10 mouse cellular contexts compared by ENCODE assay signal in the genomic region with DNA sequence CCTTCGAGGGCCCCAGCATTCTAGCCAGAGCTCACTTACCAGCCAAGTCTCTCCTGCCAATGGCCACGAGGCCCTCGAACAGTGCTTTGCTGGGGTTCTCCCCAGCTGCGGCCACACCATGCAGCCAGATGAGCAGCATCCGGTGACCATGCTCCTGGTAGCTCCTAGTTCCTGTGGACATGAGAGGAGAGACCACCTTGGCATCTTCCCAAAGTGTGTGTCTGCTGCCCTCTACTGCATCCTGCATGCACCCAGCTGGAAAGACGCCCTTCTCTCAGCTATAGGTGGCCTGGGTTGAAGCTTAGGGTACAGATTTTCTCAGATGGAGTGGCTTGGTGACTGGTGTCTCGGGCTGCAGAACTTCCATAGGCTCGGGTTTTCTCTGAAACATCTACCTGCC. TPM values are rescaled to one million over a fixed set of nuclear protein-coding genes. Genes with fewer than 3 reads are reported as not detected.
DNase-seq lines count a peak whose midpoint lies in the region; ATAC-seq and TF ChIP-seq lines count a peak whose summit lies in the region.
"Had no signal": no experiment of that assay in that cellular context is flagged by ENCODE, and none has a peak within 500 bp of the region (broad histone marks: within the 10 kb centered on the region; RNA-seq: fewer than 3 reads in every experiment).

No protein-coding gene starts in this region.

- no peak for ATAC-seq in forebrain, embryonic 14.5 days
- ATAC-seq in forebrain, embryonic 12.5 days (ENCODE audit: low FRiP score) = no peak
- ATAC-seq in liver, embryonic 11.5 days (replicated peaks; ENCODE audit: low FRiP score) = no peak
- 0 out of 2 replicates have a peak, but pooled peaks have one; percentile 37 for ATAC-seq in megakaryocyte progenitor cell, adult 5-6 weeks (replicated peaks; ENCODE audit: poor library complexity)
- ATAC-seq in cerebellum, adult (ENCODE audit: insufficient number of reproducible peaks, low FRiP score, low TSS enrichment) = no peak

- H3K4me1 ChIP-seq in forebrain, embryonic 14.5 days (ENCODE audit: control insufficient read depth, insufficient read depth, low read length) = no peaks in the 10 kb centered on the region
- no peaks in the 10 kb centered on the region for H3K4me1 ChIP-seq in forebrain, embryonic 12.5 days
- no peaks in the 10 kb centered on the region for H3K4me1 ChIP-seq in liver, adult 2 months (ENCODE audit: control insufficient read depth, insufficient read depth, low read length)
- H3K4me1 ChIP-seq in liver, embryonic 11.5 days (replicated peaks; ENCODE audit: control insufficient read depth, insufficient read depth, low read length) = no peaks in the 10 kb centered on the region
- H3K4me1 ChIP-seq: hindbrain, embryonic 15.5 days had no signal

- no peaks in the 10 kb centered on the region for H3K27me3 ChIP-seq in forebrain, embryonic 14.5 days (replicated peaks; ENCODE audit: control insufficient read depth, insufficient read depth, low read length)
- no peaks in the 10 kb centered on the region for H3K27me3 ChIP-seq in forebrain, embryonic 12.5 days
- H3K27me3 ChIP-seq in liver, adult 2 months (ENCODE audit: control insufficient read depth, insufficient read depth, low read length) = no peaks in the 10 kb centered on the region
- H3K27me3 ChIP-seq in liver, embryonic 11.5 days (replicated peaks; ENCODE audit: control insufficient read depth, insufficient read depth, low read length) = no peaks in the 10 kb centered on the region
- H3K27me3 ChIP-seq: hindbrain, embryonic 15.5 days had no signal

- peak; percentile 25; the same call in 1 of the 2 replicates for TF ChIP-seq CTCF in liver, adult 2 months (IDR thresholded peaks at IDR 0.05; ENCODE audit: low read depth, low read length)

- H3K4me2 ChIP-seq in forebrain, embryonic 14.5 days (ENCODE audit: low read length) = no peak overlapping the region
- no peak overlapping the region for H3K4me2 ChIP-seq in forebrain, embryonic 12.5 days
- no peak overlapping the region for H3K4me2 ChIP-seq in liver, embryonic 11.5 days
- H3K4me2 ChIP-seq: hindbrain, embryonic 15.5 days had no signal

- peak; percentile 52 for DNase-seq in forebrain, embryonic 14.5 days (ENCODE audit: low spot score)
- DNase-seq in liver, adult 2 months (ENCODE audit: extremely low read depth, low read depth, low spot score) = no peak
- DNase-seq in liver, embryonic 11.5 days (ENCODE audit: low spot score) = no peak
- DNase-seq in embryo, embryonic 10.5 days (ENCODE audit: low spot score) = peak; percentile 59
- DNase-seq in urinary bladder, postnatal 25 days (ENCODE audit: low spot score) = no peak
- DNase-seq: right cerebral cortex, postnatal 25 days had no signal

- H3K9me3 ChIP-seq in forebrain, embryonic 14.5 days (replicated peaks; ENCODE audit: control insufficient read depth, low read length) = no peaks in the 10 kb centered on the region
- H3K9me3 ChIP-seq in forebrain, embryonic 12.5 days = no peaks in the 10 kb centered on the region
- no peaks in the 10 kb centered on the region for H3K9me3 ChIP-seq in liver, embryonic 11.5 days (ENCODE audit: control insufficient read depth, low read length)
- H3K9me3 ChIP-seq: hindbrain, embryonic 15.5 days had no signal

- 58% methylated on average over 8 of the region's 8 CpGs for WGBS in forebrain, embryonic 14.5 days
- WGBS in forebrain, embryonic 12.5 days = 67% methylated on average over 8 of the region's 8 CpGs
- WGBS in liver, adult 2 months = 54% methylated on average over 8 of the region's 8 CpGs
- 52% methylated on average over 8 of the region's 8 CpGs for WGBS in liver, embryonic 11.5 days

- no peak overlapping the region for H3K27ac ChIP-seq in forebrain, embryonic 14.5 days (ENCODE audit: low read depth, low read length)
- no peak overlapping the region for H3K27ac ChIP-seq in forebrain, embryonic 12.5 days
- no peak overlapping the region for H3K27ac ChIP-seq in liver, adult 2 months (replicated peaks; ENCODE audit: insufficient read depth, low read depth, low read length)
- H3K27ac ChIP-seq in liver, embryonic 11.5 days (ENCODE audit: low read depth, low read length) = no peak overlapping the region
- H3K27ac ChIP-seq: hindbrain, embryonic 15.5 days had no signal

- no peak for TF ChIP-seq POLR2A in liver, adult 2 months (IDR thresholded peaks at IDR 0.05; ENCODE audit: extremely low read depth, insufficient read depth, low read length)

- H3K4me3 ChIP-seq in forebrain, embryonic 14.5 days (ENCODE audit: low read depth, low read length) = no peak overlapping the region
- no peak overlapping the region for H3K4me3 ChIP-seq in forebrain, embryonic 12.5 days (replicated peaks)
- no peak overlapping the region for H3K4me3 ChIP-seq in liver, adult 2 months (ENCODE audit: insufficient read depth, low read depth, low read length)
- H3K4me3 ChIP-seq in liver, embryonic 11.5 days (ENCODE audit: low read depth, low read length) = no peak overlapping the region
- H3K4me3 ChIP-seq: hindbrain, embryonic 15.5 days had no signal

- H3K36me3 ChIP-seq in forebrain, embryonic 14.5 days (ENCODE audit: control insufficient read depth, insufficient read depth, low read length) = no peaks in the 10 kb centered on the region
- H3K36me3 ChIP-seq in forebrain, embryonic 12.5 days (replicated peaks) = no peaks in the 10 kb centered on the region
- no peaks in the 10 kb centered on the region for H3K36me3 ChIP-seq in liver, adult 2 months (ENCODE audit: control insufficient read depth, insufficient read depth, low read length)
- no peaks in the 10 kb centered on the region for H3K36me3 ChIP-seq in liver, embryonic 11.5 days (ENCODE audit: control insufficient read depth, insufficient read depth, low read length)
- H3K36me3 ChIP-seq: hindbrain, embryonic 15.5 days had no signal

- H3K9ac ChIP-seq in forebrain, embryonic 14.5 days (ENCODE audit: low read length) = no peak overlapping the region
- H3K9ac ChIP-seq in forebrain, embryonic 12.5 days = no peak overlapping the region
- no peak overlapping the region for H3K9ac ChIP-seq in liver, adult 2 months (ENCODE audit: low read depth, low read length)
- H3K9ac ChIP-seq in liver, embryonic 11.5 days (ENCODE audit: low read depth, low read length) = no peak overlapping the region
- H3K9ac ChIP-seq: hindbrain, embryonic 15.5 days had no signal

- H3K79me2 ChIP-seq in liver, adult 2 months (ENCODE audit: control insufficient read depth, insufficient read depth, low read length) = no peaks in the 10 kb centered on the region

RNA-seq across cellular contexts. Expression of a gene that starts 17.8 kb away (rescaled TPM):
- not detected in 2 replicates for polyA plus RNA-seq in forebrain, embryonic 14.5 days (2014; fragmentation: Nextera tagmentation; extraction: Ambion mirVana)
- 0.18 and 0.28 TPM in 2 replicates for polyA plus RNA-seq in forebrain, embryonic 12.5 days (2016; fragmentation: Nextera tagmentation; extraction: Ambion mirVana)
- total RNA-seq in liver, adult 2 months (2014; rRNA removed) = not detected in 2 replicates
- polyA plus RNA-seq in liver, adult 2 months (2012; rRNA removed) = not detected in 2 replicates
- polyA plus RNA-seq in liver, embryonic 11.5 days (2014; fragmentation: Nextera tagmentation; extraction: Ambion mirVana) = not detected in 2 replicates
- total RNA-seq in megakaryocyte progenitor cell, adult 5-6 weeks (2015) = not detected in 2 replicates
- not detected in 2 replicates for total RNA-seq in megakaryocyte progenitor cell, adult 5-6 weeks (2017)

RNA-seq across cellular contexts. Expression of a gene that starts 41.4 kb away (rescaled TPM):
- polyA plus RNA-seq in forebrain, embryonic 14.5 days (2014; fragmentation: Nextera tagmentation; extraction: Ambion mirVana) = 163 and 168 TPM in 2 replicates
- polyA plus RNA-seq in forebrain, embryonic 12.5 days (2016; fragmentation: Nextera tagmentation; extraction: Ambion mirVana) = 116 and 118 TPM in 2 replicates
- total RNA-seq in liver, adult 2 months (2014; rRNA removed) = 20.0 and 25.7 TPM in 2 replicates
- polyA plus RNA-seq in liver, adult 2 months (2012; rRNA removed) = 10.7 and 11.3 TPM in 2 replicates
- polyA plus RNA-seq in liver, embryonic 11.5 days (2014; fragmentation: Nextera tagmentation; extraction: Ambion mirVana) = 54.7 and 64.9 TPM in 2 replicates
- total RNA-seq in megakaryocyte progenitor cell, adult 5-6 weeks (2015) = 56.3 and 57.2 TPM in 2 replicates
- total RNA-seq in megakaryocyte progenitor cell, adult 5-6 weeks (2017) = 62.7 and 75.8 TPM in 2 replicates

Comparison
In these comparisons a context has a peak if more than half of its experiments do, and no peak if none do; other contexts are left out.
1. DNase-seq: peak in forebrain, embryonic 14.5 days (single experiment) and embryo, embryonic 10.5 days (single experiment); none in liver, adult 2 months (single experiment), liver, embryonic 11.5 days (single experiment) and urinary bladder, postnatal 25 days (single experiment).